Mouse (Mus musculus) hindbrain, embryonic 14.5 days (tissue): ENCODE data around the gene Olfr1264. TPM values are rescaled to one million over a fixed set of nuclear protein-coding genes. Genes with fewer than 3 reads are reported as not detected.

Experiments used
- ATAC-seq: fragments of 200-750 bp; cut with Nextera tagmentation; 2 replicates; pipeline ENCODE4 v1.8.0; 2017; ENCODE audit warnings: moderate number of reproducible peaks, mild to moderate bottlenecking, moderate TSS enrichment, moderate library complexity; ENCODE audit not compliant: low FRiP score
- DNase-seq: peaks from one replicate; pipeline ENCODE4 v3.0.0-alpha.2; 2015; ENCODE audit warnings: low spot score
- H3K27ac ChIP-seq: fragments of 300-500 bp; sonication (generic); 2 replicates; pipeline ENCODE4 v1.5.1; 2014; ENCODE audit warnings: mild to moderate bottlenecking, moderate library complexity
- H3K27me3 ChIP-seq: fragments of 300-500 bp; sonication (generic); 2 replicates; pipeline ENCODE4 v1.6.1; 2014; ENCODE audit warnings: mild to moderate bottlenecking, low read length, mixed read lengths; ENCODE audit not compliant: control insufficient read depth, insufficient read depth
- H3K36me3 ChIP-seq: fragments of 300-500 bp; sonication (generic); replicated peaks from 2 replicates; pipeline ENCODE4 v1.6.1; 2014; ENCODE audit not compliant: control insufficient read depth, insufficient read depth
- H3K4me1 ChIP-seq: fragments of 300-500 bp; sonication (generic); replicated peaks from 2 replicates; pipeline ENCODE4 v1.6.1; 2014; ENCODE audit warnings: antibody characterized with exemption, low read length, mixed read lengths; ENCODE audit not compliant: control insufficient read depth, insufficient read depth
- H3K4me2 ChIP-seq: fragments of 300-500 bp; sonication (generic); replicated peaks from 2 replicates; pipeline ENCODE4 v1.6.1; 2014; ENCODE audit warnings: mild to moderate bottlenecking, moderate library complexity
- H3K4me3 ChIP-seq: fragments of 300-500 bp; sonication (generic); replicated peaks from 2 replicates; pipeline ENCODE4 v1.5.1; 2014; ENCODE audit warnings: mild to moderate bottlenecking, low read length
- H3K9ac ChIP-seq: fragments of 300-500 bp; sonication (generic); 2 replicates; pipeline ENCODE4 v1.6.1; 2014
- H3K9me3 ChIP-seq: fragments of 300-500 bp; sonication (generic); 2 replicates; pipeline ENCODE4 v1.6.1; 2016; ENCODE audit warnings: low read length; ENCODE audit not compliant: control insufficient read depth
- WGBS: fragments of 180-500 bp; shearing (Covaris S2); extraction: QIAGEN DNeasy Blood & Tissue Kit; methylation state at CpG from one replicate; pipeline ENCODE4 v1.1.7; 2014; 5-methylcytosine and 5-hydroxymethylcytosine counted together
- polyA plus RNA-seq: library from polyadenylated mRNA; unstranded; fragments of >200 nt; fragmentation: Nextera tagmentation; extraction: Ambion mirVana; gene quantifications from 2 replicates; pipeline ENCODE4 v1.2.1, GENCODE M21; 2014

Gene Olfr1264
- not detected in 2 replicates for polyA plus RNA-seq

DNA sequence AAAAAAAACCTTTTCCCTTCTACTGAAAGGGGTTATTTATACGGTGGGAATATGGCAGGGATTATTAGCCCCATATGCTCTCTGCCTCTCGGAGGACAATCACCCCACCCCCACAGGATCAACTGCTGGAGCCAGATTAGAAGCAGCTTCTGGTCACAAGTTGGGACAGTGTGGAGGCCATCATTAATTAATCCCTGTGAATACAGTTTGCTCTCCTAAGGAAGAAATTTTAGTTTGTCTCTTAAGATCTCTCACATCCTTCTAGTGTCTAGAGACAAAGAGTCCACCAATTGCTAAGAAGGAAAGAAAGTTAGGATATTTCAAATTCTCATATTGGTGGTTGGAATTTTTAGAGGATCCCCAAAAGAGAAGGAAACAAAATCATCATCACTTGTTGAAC lies at the start of gene Olfr1264:
Olfr1264 (minus strand) TSS at position 101 of the 400 bp plus-strand sequence.
- H3K9me3 ChIP-seq = no peaks in the 10 kb centered on the region
- no peaks in the 10 kb centered on the region for H3K36me3 ChIP-seq
- H3K27ac ChIP-seq = no peak within 1 kb of the TSS
- no peak within 1 kb of the TSS for H3K4me3 ChIP-seq
- DNase-seq (no peak), ATAC-seq (no peak)
- no peaks in the 10 kb centered on the region for H3K27me3 ChIP-seq
- H3K4me1 ChIP-seq = no peaks in the 10 kb centered on the region
- H3K9ac ChIP-seq = no peak within 1 kb of the TSS
- 85% methylated on average over 2 of the region's 2 CpGs for WGBS
- no peak within 1 kb of the TSS for H3K4me2 ChIP-seq

DNA sequence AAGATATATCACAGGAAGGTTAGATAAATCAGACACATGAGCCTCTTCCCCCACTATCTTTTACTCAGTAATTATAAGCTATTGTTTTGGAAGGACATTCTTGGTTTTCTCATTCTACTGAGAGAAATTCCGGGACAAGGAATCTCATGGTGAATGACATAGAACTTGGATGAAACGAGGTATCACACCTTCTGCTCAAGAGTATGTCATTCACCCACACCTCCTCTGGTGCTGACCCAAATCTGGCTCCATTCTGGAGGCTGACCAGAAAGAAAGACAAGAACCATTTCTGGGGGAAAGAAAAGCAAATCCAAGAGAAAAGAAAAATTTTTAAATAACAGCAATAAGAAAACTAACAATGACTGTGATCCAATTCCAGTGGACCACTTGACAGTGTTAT lies 44.7 kb upstream of the Olfr1264 start:
- H3K4me1 ChIP-seq = no peaks in the 10 kb centered on the region
- H3K4me3 ChIP-seq = no peak overlapping the region
- DNase-seq = no peak
- no peak overlapping the region for H3K9ac ChIP-seq
- H3K4me2 ChIP-seq = no peak overlapping the region
- WGBS = 84% methylated on average over 2 of the region's 2 CpGs
- H3K27ac ChIP-seq = no peak overlapping the region
- no peaks in the 10 kb centered on the region for H3K36me3 ChIP-seq
- ATAC-seq = no peak
- no peaks in the 10 kb centered on the region for H3K27me3 ChIP-seq
- H3K9me3 ChIP-seq = 0 out of 2 replicates have a peak, but pooled peaks cover 3% of the 10 kb centered on the region

- DNase-seq = no peak
- Histone ChIP-seq H3K4me2 (no peak within 1 kb of the TSS), H3K27me3 (no peaks in the 10 kb centered on the region), H3K27ac (no peak within 1 kb of the TSS), H3K9me3 (0 out of 2 replicates have a peak, but pooled peaks cover 3% of the 10 kb centered on the region), H3K4me1 (no peaks in the 10 kb centered on the region), H3K36me3 (no peaks in the 10 kb centered on the region), H3K9ac (no peak within 1 kb of the TSS), H3K4me3 (no peak within 1 kb of the TSS)
- ATAC-seq = no peak
Measured at GRCm38 (mm10) chr2:90063494-90063893, 38.1 kb upstream of the Olfr1264 start, which contains the start of gene Olfr140. Gene Olfr140, minus strand, starts transcription at chr2:90063594.

GRCm38 (mm10) chr2:90035037-90035436 lies 9.7 kb upstream of the Olfr1264 start, which contains the start of gene Olfr1265:
Gene Olfr1265, plus strand, starts transcription at chr2:90035337.
- H3K4me1 ChIP-seq = no peaks in the 10 kb centered on the region
- H3K27me3 ChIP-seq = no peaks in the 10 kb centered on the region
- no peak within 1 kb of the TSS for H3K9ac ChIP-seq
- no peak within 1 kb of the TSS for H3K27ac ChIP-seq
- no peak within 1 kb of the TSS for H3K4me3 ChIP-seq
- no peak within 1 kb of the TSS for H3K4me2 ChIP-seq
- DNase-seq = peak; percentile 2
- no peaks in the 10 kb centered on the region for H3K36me3 ChIP-seq
- H3K9me3 ChIP-seq = no peaks in the 10 kb centered on the region
- ATAC-seq = no peak

GRCm38 (mm10) chr2:90011831-90012230 lies 13.5 kb downstream of the Olfr1264 start, which contains the start of gene Olfr1263:
Gene Olfr1263, plus strand, starts transcription at chr2:90012131.
- Histone ChIP-seq H3K4me2 (no peak within 1 kb of the TSS), H3K9me3 (no peaks in the 10 kb centered on the region), H3K36me3 (no peaks in the 10 kb centered on the region), H3K27me3 (no peaks in the 10 kb centered on the region), H3K9ac (no peak within 1 kb of the TSS), H3K4me3 (no peak within 1 kb of the TSS), H3K27ac (no peak within 1 kb of the TSS), H3K4me1 (no peaks in the 10 kb centered on the region)
- no peak for ATAC-seq
- WGBS = 93% methylated on average over 2 of the region's 2 CpGs
- no peak for DNase-seq

DNA sequence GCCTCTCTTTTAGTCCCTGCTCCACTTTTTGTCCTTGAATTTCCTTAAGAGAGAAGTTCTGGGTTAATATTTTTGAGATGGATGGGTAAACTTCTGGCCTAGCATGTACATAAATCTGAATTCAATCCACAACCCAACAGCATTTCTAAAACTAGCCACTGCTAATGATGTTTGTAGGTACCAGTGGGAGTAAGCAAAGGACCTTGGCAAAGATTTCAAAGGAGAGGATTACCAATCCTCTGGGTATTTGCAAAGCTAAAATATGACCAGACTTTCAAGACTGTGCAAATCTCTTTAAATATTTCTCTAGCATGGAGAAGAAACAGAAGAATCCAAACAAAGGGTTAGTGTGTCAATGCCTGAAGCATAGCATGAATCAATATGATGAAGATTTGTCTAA lies 25.5 kb downstream of the Olfr1264 start, which contains the start of gene Olfr1262:
Olfr1262 (plus strand) TSS at position 301 of the 400 bp plus-strand sequence.
- no peaks in the 10 kb centered on the region for H3K9me3 ChIP-seq
- no peaks in the 10 kb centered on the region for H3K27me3 ChIP-seq
- no peak within 1 kb of the TSS for H3K4me2 ChIP-seq
- ATAC-seq (no peak), DNase-seq (no peak)
- no peak within 1 kb of the TSS for H3K9ac ChIP-seq
- H3K4me3 ChIP-seq = no peak within 1 kb of the TSS
- no peaks in the 10 kb centered on the region for H3K4me1 ChIP-seq
- no peak within 1 kb of the TSS for H3K27ac ChIP-seq
- H3K36me3 ChIP-seq = no peaks in the 10 kb centered on the region

- Histone ChIP-seq H3K9ac (no peak within 1 kb of the TSS), H3K36me3 (no peaks in the 10 kb centered on the region), H3K27ac (no peak within 1 kb of the TSS), H3K4me2 (no peak within 1 kb of the TSS), H3K4me1 (no peaks in the 10 kb centered on the region), H3K4me3 (no peak within 1 kb of the TSS), H3K9me3 (no peaks in the 10 kb centered on the region), H3K27me3 (no peaks in the 10 kb centered on the region)
- ATAC-seq (no peak), DNase-seq (no peak)
Measured at GRCm38 (mm10) chr2:89990921-89991320, 34.5 kb downstream of the Olfr1264 start, which contains the start of gene Olfr1261. Gene Olfr1261, plus strand, starts transcription at chr2:89991221.

- Histone ChIP-seq H3K36me3 (no peaks in the 10 kb centered on the region), H3K27me3 (no peaks in the 10 kb centered on the region)
Measured at GRCm38 (mm10) chr2:89977709-89978108, 47.7 kb downstream of the Olfr1264 start.

GRCm38 (mm10) chr2:89974184-89974583 lies 51.2 kb downstream of the Olfr1264 start, which contains the start of gene Olfr1260:
Gene Olfr1260, plus strand, starts transcription at chr2:89974340.
- H3K4me2 ChIP-seq = no peak within 1 kb of the TSS
- no peaks in the 10 kb centered on the region for H3K4me1 ChIP-seq
- H3K4me3 ChIP-seq = no peak within 1 kb of the TSS
- DNase-seq (no peak), ATAC-seq (no peak)
- H3K27me3 ChIP-seq = no peaks in the 10 kb centered on the region
- no peak within 1 kb of the TSS for H3K27ac ChIP-seq
- no peaks in the 10 kb centered on the region for H3K36me3 ChIP-seq
- H3K9me3 ChIP-seq = no peaks in the 10 kb centered on the region
- WGBS = 60% methylated on average over 2 of the region's 2 CpGs
- no peak within 1 kb of the TSS for H3K9ac ChIP-seq

More at GRCm38 (mm10) chr2:89977709-89978108, 47.7 kb downstream of the Olfr1264 start:
- 90% methylated on average over 2 of the region's 2 CpGs for WGBS
- Histone ChIP-seq H3K9ac (no peak overlapping the region), H3K4me1 (no peaks in the 10 kb centered on the region), H3K4me2 (no peak overlapping the region), H3K9me3 (no peaks in the 10 kb centered on the region), H3K4me3 (no peak overlapping the region), H3K27ac (no peak overlapping the region)
- no peak for ATAC-seq
- no peak for DNase-seq
